Mouse (Mus musculus): ENCODE measurements around the gene Ip6k1.

- TF ChIP-seq CTCF (IDR thresholded peaks at IDR 0.05; ENCODE audit: extremely low read depth, insufficient read depth, low read length) (no peak), POLR2A (IDR thresholded peaks at IDR 0.05; ENCODE audit: extremely low read depth, insufficient read depth, low read length) (no peak)
Observed at GRCm38 (mm10) chr9:107967437-107967836, 34.9 kb upstream of the Ip6k1 start.

Measured in cortical plate, adult 2 months (tissue).